Mouse (Mus musculus): ENCODE measurements around the gene Ssbp4. TPM values are rescaled to one million over a fixed set of nuclear protein-coding genes. Genes with fewer than 3 reads are reported as not detected.

Gene Ssbp4
- total and polyA plus RNA-seq, 3 experiments, result 76.2 to 476 (median 110) TPM

DNA sequence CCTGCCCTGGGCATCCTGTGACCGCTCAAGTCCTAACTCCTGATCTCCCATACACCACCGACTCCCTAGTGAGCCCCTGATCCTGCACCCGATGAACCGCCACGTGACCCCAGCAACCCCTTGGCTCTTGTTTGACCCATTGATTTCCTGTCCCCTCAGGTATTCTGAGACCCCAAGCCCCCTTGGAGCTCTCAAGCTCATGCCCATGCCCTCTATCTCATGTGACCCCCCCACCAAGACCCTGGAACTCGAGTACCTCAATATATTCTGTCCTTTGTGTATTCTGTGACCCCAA, 1.1 kb downstream of the Ssbp4 start:
- no peak for DNase-seq

DNA sequence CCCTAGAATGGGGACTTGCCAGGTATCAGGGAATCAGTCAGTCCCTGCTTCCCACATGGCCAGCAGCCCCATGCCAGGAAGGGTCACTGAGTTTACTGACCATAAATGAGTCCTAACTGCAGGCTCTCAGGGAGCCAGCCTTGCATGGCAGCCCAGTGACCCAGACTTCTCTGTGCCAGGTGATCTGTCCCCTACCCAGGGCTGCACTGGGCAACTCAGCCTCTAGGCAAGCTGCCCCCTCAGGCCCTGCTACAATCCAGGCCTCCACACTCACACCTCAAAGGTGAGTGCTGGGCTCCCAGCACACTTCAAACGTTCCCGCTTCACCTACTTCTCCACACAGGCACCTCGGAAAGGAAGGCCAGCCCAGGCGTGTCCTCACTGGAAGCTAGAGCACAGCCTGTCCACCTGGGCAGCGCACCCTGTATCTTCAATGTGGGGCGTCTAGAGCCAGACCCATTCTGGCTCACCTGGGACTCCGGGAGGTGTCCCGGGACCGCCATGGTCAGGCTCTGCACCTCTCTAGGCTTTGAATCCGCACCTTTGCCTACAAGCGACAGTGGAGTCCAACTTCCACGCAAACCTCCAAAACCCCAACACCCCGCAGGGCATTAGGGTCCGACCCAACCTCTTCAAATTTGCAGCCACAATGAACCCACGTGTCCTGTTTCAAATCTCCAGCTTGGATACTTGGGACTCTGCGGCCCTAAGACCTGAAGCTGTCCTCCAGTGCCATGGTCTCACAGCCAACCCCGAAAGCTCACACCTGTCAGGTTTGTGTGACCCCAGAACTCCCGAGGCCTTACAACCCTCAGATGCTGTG, 1.7 kb downstream of the Ssbp4 start:
- no peak for DNase-seq

- DNase-seq, result no peak
Measured at GRCm38 (mm10) chr8:70605871-70606779, 2.5 kb downstream of the Ssbp4 start.

- no peak for DNase-seq
Measured at GRCm38 (mm10) chr8:70604558-70604957, 4.1 kb downstream of the Ssbp4 start.

- DNase-seq, result no peak
Measured at GRCm38 (mm10) chr8:70602139-70602811, 6.4 kb downstream of the Ssbp4 start.

DNA sequence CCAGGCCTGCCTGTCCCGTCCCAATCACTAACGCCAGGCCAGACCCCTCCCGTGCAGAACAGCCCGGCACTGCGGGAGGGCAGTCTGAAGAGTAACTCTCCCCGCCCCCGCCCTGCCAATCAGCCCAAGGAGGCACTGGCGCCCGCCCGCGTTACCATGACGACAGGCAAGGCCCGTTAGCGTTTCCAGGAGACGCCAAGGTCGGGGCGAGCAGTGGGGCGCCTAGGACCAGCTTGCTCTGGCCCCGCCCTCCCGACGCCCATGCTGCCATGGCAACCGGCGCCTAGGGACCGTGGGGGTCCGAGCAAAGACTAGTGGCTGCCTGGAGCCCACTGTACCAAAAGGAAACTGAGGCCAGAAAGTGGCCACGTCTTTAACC, 7.4 kb downstream of the Ssbp4 start:
- peak; percentile 93 for DNase-seq

- DNase-seq, result no peak
Measured at GRCm38 (mm10) chr8:70600473-70601270, 8.0 kb downstream of the Ssbp4 start.

DNA sequence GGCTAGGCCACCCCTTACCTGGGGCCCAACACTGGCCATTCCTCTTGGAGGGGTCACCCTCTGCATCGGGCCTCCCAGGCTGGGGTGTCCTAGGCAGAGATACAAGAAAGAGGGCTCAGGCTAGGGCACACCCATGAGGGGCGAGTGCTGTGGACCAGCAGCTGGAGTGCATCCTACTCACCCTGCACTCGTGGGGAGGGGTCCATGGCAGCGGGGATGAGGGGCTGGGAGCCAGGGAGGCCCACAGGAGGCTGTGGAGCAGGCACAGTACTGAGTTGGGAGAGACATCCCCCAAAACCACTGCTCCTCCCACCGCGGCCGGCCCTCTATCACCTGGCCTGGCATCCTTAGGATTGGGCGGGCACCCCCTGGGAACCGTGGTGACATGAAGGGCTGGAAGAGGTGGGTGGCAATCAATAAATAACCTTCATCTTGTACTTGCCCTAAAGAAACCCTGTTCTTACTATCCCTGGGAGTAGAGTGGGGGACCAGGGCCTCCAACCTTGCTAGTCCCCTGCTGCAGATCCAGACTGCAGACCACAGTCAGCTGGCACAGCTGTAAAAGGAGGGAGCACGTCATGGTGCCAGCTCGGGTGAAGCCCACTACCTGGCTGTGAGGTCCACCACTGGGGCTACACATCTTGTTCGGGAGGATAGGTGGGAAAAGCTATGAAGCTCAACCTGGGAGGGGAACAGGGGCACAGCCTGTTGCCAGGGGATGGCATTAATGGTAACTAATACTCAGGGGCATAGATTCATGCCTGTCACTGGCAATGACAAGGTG, 9.0 kb downstream of the Ssbp4 start:
- no peak for DNase-seq

GRCm38 (mm10) chr8:70598722-70599121, 9.9 kb downstream of the Ssbp4 start:
- no peak for DNase-seq

DNA sequence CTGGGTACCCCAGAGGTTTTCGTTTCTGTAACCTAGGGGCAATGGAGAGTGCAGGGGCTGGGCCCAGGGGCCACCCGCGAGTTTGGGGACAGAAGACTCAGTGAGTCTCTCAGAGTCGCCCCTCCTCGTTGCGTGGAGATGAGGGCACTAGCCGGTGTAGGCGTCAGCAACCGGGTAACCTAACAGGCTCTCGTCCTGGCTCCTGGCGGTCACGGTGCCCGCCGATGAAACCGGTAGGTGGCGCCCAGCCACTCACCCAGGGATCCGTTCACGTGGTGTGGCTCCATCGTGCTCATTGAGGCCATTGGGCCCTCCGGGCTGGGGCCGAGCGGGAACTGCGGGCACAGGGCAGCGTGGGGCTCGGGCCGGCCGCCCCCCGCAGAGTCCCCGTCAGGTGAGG, 10.4 kb downstream of the Ssbp4 start:
- DNase-seq, result peak; percentile 91

DNA sequence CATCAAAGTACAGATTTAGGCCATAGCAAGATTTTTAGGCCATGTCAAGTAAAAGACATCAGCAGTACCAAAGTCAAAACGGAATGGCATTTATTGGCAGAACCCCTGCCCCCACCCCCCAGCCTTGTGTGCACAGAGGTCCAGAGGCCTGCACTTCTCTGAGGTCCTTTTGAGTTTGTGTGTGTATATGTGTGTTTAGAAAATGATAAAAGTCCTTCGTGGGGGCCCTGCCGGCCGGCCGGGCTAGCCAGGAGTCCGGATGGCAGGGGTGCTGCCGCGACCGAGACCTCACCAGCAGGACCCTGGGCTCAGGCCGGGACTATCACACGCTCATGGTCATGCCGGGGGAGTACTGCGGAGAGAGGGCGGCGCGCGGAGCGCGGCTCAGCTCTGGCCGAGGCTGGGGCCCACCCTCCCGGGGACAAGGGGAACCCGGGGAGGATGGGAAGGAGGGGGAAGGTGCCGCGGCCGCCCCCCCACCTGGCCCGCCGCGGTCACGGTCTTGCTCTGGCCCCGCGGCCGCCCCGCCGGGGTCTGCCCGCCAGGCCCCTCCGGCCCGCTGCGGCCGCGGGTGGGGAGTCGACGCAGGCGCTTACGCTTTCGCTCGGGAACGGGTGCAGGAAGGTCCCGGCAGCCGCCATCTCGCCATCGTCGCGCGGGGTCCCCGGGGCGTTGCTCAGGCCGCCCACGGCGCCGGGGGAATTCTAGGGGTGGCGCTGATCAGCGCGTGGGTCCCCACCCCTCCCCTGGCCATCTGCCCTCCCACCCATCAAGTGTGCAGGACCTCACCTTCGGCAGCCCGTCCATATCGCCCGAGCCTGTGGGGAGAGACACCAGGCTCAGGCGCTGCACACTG, 11.0 kb downstream of the Ssbp4 start:
- no peak for DNase-seq

DNA sequence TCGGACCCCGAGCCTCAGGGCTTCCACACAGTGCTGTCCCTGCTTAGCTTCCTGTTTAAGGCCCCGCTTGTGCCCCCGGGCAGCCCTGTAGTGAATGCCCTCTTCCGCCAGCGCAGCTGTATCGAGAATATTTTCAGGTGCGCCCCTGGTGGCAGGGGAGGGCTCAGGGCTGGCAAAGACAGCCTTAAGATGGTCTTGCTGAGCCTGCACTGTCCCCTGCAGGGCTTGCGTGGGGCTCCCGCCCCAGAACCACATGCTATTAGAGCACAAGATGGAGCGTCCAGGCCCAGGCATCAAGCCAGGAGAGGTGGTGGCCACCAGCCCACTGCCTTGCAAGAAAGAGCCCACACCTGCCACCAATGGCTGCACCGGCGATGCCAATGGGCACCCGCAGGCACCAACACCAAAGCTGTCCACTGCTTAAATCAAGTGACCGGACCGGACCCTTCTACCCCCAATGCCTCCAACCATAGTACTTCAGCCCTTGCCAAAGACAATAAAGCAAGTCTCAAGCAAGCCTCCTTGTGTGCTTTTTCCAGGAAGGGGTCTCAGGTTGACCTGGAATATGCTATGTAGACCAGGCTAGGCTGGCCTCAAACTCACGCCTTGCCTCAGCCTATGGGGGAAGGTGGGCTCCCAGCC, 11.8 kb downstream of the Ssbp4 start:
- DNase-seq, result no peak

DNA sequence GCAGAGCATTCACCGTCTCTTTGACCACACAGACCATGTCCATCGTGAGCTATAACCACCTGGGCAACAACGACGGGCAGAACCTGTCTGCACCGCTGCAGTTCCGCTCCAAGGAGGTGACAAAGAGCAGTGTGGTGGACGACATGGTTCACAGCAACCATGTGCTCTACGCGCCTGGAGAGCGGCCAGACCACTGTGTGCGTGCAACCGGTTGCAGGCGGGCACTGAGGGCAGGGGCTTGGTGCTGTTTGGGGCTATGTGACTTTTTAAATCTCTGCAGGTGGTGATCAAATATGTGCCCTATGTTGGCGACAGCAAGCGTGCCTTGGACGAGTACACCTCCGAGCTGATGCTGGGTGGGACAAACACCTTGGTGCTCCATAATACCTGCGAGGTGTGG, 12.5 kb downstream of the Ssbp4 start:
- DNase-seq, result no peak

DNA sequence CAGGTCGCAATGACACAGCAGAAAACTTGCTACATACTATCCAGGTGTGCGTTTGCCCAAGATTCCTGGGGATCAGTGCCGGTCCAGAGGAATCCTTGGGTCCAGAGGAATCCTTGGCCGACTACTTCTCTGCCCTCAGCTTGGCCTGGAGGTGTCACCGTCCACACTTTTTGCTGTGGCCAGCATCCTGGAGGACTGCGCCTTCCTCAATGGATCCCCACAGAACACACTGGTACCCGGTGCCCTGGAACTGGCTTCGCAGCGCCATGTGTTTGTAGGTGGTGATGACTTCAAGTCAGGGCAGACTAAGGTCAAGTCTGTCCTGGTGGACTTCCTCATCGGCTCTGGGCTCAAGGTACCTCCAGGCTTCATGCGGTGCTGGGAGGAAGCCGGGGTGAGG, 12.9 kb downstream of the Ssbp4 start:
- DNase-seq, result no peak

DNA sequence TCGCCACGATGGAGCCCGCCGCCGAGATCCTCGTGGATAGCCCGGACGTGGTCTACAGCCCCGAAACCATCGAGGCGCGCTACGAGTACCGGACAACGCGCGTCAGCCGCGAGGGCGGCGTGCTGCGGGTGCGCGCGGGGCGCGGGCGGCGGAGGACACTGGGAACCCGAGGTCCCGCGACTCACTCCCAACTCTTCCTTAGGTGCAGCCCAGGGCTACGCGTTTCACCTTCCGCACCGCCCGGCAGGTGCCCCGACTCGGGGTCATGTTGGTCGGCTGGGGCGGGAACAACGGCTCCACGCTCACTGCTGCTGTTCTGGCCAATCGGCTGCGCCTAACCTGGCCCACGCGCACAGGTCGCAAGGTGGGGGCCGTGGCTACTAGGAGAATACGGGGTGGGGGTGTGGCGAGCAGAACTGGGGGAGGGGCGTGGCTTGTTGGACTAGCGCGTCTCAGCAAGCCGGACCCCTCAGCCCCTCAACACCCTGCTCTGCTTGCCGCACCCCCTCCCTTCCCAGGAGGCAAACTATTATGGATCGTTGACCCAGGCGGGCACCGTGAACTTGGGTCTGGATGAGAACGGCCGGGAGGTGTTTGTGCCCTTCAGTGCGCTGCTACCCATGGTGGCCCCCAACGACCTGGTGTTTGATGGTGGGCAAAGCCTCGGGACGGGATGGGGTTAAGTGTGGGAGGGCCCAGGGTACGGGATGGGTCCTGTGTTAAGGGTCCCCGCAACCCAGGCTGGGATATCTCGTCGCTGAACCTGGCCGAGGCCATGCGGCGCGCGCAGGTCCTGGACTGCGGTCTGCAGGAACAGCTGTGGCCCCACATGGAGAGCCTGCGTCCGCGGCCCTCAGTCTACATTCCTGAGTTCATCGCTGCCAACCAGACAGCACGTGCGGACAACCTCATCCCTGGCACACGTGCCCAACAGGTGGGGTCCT, 13.8 kb downstream of the Ssbp4 start:
- no peak for DNase-seq

GRCm38 (mm10) chr8:70593961-70594609, 14.6 kb downstream of the Ssbp4 start, which contains the start of gene Isyna1:
Gene Isyna1 (plus strand): TSS chr8:70594373.
- DNase-seq, result peak; percentile 95

DNA sequence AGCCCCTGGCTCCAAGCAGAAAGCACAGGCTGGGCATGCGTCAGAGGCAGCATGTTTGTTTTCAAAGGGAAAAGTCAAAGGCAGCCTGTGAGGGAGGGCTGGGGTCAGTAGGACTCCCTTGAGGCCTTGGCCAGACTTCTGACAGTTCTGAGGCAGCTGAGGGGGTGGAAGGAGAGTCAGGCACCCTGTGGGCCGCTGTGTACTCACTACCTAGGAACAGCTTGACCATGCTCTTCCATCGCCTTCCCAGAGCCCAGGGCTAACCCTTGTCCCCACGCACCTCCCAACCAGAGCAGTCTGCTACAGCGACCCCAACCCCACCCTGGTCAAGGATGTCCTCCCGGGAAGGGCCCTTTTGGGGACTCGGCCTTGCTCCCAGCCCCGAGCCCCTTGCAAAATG, 15.5 kb downstream of the Ssbp4 start:
- peak; percentile 80 for DNase-seq

- no peak for DNase-seq
Measured at GRCm38 (mm10) chr8:70591569-70591968, 17.1 kb downstream of the Ssbp4 start.
